Mouse (Mus musculus): ENCODE measurements around the gene Gm47841. TPM values are rescaled to one million over a fixed set of nuclear protein-coding genes. Genes with fewer than 3 reads are reported as not detected.

The Gm47841 gene
- polyA plus RNA-seq, 1 experiment from 2014 or later = not detected

GRCm38 (mm10) chr15:101072736-101073135, 25.5 kb upstream of the Gm47841 start:
- no peak overlapping the region for H3K27ac ChIP-seq (replicated peaks)
- no peak for ATAC-seq (ENCODE audit: insufficient read depth)
- peaks cover 39% of the 10 kb centered on the region for H3K4me1 ChIP-seq (replicated peaks)
- H3K4me2 ChIP-seq = no peak overlapping the region
- 36% methylated on average over 2 of the region's 2 CpGs for WGBS (ENCODE audit: insufficient replicate concordance)
- H3K27me3 ChIP-seq = peaks cover 31% of the 10 kb centered on the region
- no peaks in the 10 kb centered on the region for H3K9me3 ChIP-seq (replicated peaks)
- H3K4me3 ChIP-seq (replicated peaks) = no peak overlapping the region
- no peak overlapping the region for H3K9ac ChIP-seq
- no peaks in the 10 kb centered on the region for H3K36me3 ChIP-seq (replicated peaks)

GRCm38 (mm10) chr15:101070762-101071161, 23.6 kb upstream of the Gm47841 start:
- H3K27ac ChIP-seq (replicated peaks) = no peak overlapping the region
- no peaks in the 10 kb centered on the region for H3K36me3 ChIP-seq (replicated peaks)
- H3K9me3 ChIP-seq (replicated peaks) = no peaks in the 10 kb centered on the region
- no peak overlapping the region for H3K9ac ChIP-seq
- peaks cover 12% of the 10 kb centered on the region for H3K27me3 ChIP-seq
- WGBS (ENCODE audit: insufficient replicate concordance) = 48% methylated on average over 5 of the region's 5 CpGs
- no peak for ATAC-seq (ENCODE audit: insufficient read depth)
- no peak overlapping the region for H3K4me2 ChIP-seq
- peaks cover 37% of the 10 kb centered on the region for H3K4me1 ChIP-seq (replicated peaks)
- H3K4me3 ChIP-seq (replicated peaks) = no peak overlapping the region

- peaks cover 1% of the 10 kb centered on the region; the same call in 1 of the 2 replicates for H3K27me3 ChIP-seq
- no peaks in the 10 kb centered on the region for H3K36me3 ChIP-seq (replicated peaks)
- H3K4me3 ChIP-seq (replicated peaks) = no peak overlapping the region
- 47% methylated on average over 9 of the region's 9 CpGs for WGBS (ENCODE audit: insufficient replicate concordance)
- ATAC-seq (ENCODE audit: insufficient read depth) = no peak
- no peak overlapping the region for H3K9ac ChIP-seq
- H3K4me1 ChIP-seq (replicated peaks) = peaks cover 37% of the 10 kb centered on the region
- no peaks in the 10 kb centered on the region for H3K9me3 ChIP-seq (replicated peaks)
- no peak overlapping the region for H3K27ac ChIP-seq (replicated peaks)
- H3K4me2 ChIP-seq = no peak overlapping the region
Observed at GRCm38 (mm10) chr15:101069641-101070190, 22.5 kb upstream of the Gm47841 start.

GRCm38 (mm10) chr15:101068671-101069070, 21.5 kb upstream of the Gm47841 start:
- Histone ChIP-seq H3K4me2 (no peak overlapping the region), H3K27ac (replicated peaks) (no peak overlapping the region), H3K27me3 (no peaks in the 10 kb centered on the region; the same call in 1 of the 2 replicates), H3K36me3 (replicated peaks) (no peaks in the 10 kb centered on the region), H3K9ac (no peak overlapping the region), H3K9me3 (replicated peaks) (no peaks in the 10 kb centered on the region), H3K4me3 (replicated peaks) (no peak overlapping the region), H3K4me1 (replicated peaks) (peaks cover 35% of the 10 kb centered on the region)
- no peak for ATAC-seq (ENCODE audit: insufficient read depth)
- 53% methylated on average over 4 of the region's 4 CpGs for WGBS (ENCODE audit: insufficient replicate concordance)

GRCm38 (mm10) chr15:101068029-101068428, 20.8 kb upstream of the Gm47841 start:
- Histone ChIP-seq H3K4me1 (replicated peaks) (peaks cover 30% of the 10 kb centered on the region), H3K27ac (replicated peaks) (no peak overlapping the region), H3K4me3 (replicated peaks) (no peak overlapping the region), H3K36me3 (replicated peaks) (no peaks in the 10 kb centered on the region), H3K9me3 (replicated peaks) (no peaks in the 10 kb centered on the region), H3K9ac (no peak overlapping the region), H3K4me2 (no peak overlapping the region), H3K27me3 (no peaks in the 10 kb centered on the region)
- ATAC-seq (ENCODE audit: insufficient read depth) = no peak
- 44% methylated on average over 3 of the region's 3 CpGs for WGBS (ENCODE audit: insufficient replicate concordance)

- no peaks in the 10 kb centered on the region for H3K27me3 ChIP-seq
- H3K4me2 ChIP-seq = no peak overlapping the region
- no peak overlapping the region for H3K9ac ChIP-seq
- no peaks in the 10 kb centered on the region for H3K9me3 ChIP-seq (replicated peaks)
- WGBS (ENCODE audit: insufficient replicate concordance) = 48% methylated on average over 7 of the region's 9 CpGs
- ATAC-seq (ENCODE audit: insufficient read depth) = no peak
- H3K4me3 ChIP-seq (replicated peaks) = no peak overlapping the region
- peaks cover 27% of the 10 kb centered on the region for H3K4me1 ChIP-seq (replicated peaks)
- no peak overlapping the region for H3K27ac ChIP-seq (replicated peaks)
- no peaks in the 10 kb centered on the region for H3K36me3 ChIP-seq (replicated peaks)
Observed at GRCm38 (mm10) chr15:101066920-101067696, 19.9 kb upstream of the Gm47841 start.

- H3K9ac ChIP-seq = no peak overlapping the region
- WGBS (ENCODE audit: insufficient replicate concordance) = 43% methylated on average over 6 of the region's 6 CpGs
Observed at GRCm38 (mm10) chr15:101066364-101066847, 19.2 kb upstream of the Gm47841 start.

GRCm38 (mm10) chr15:101065069-101065468, 17.9 kb upstream of the Gm47841 start:
- Histone ChIP-seq H3K9me3 (replicated peaks) (no peaks in the 10 kb centered on the region), H3K4me1 (replicated peaks) (peaks cover 16% of the 10 kb centered on the region), H3K27ac (replicated peaks) (no peak overlapping the region), H3K27me3 (no peaks in the 10 kb centered on the region), H3K36me3 (replicated peaks) (no peaks in the 10 kb centered on the region), H3K4me3 (replicated peaks) (no peak overlapping the region), H3K9ac (no peak overlapping the region), H3K4me2 (no peak overlapping the region)
- ATAC-seq (ENCODE audit: insufficient read depth) = no peak
- WGBS (ENCODE audit: insufficient replicate concordance) = 56% methylated on average over 6 of the region's 6 CpGs

More at GRCm38 (mm10) chr15:101066364-101066847, 19.2 kb upstream of the Gm47841 start:
- H3K4me3 ChIP-seq (replicated peaks) = no peak overlapping the region
- no peaks in the 10 kb centered on the region for H3K27me3 ChIP-seq
- no peak overlapping the region for H3K27ac ChIP-seq (replicated peaks)
- no peak for ATAC-seq (ENCODE audit: insufficient read depth)
- peaks cover 27% of the 10 kb centered on the region for H3K4me1 ChIP-seq (replicated peaks)
- H3K36me3 ChIP-seq (replicated peaks) = no peaks in the 10 kb centered on the region
- no peaks in the 10 kb centered on the region for H3K9me3 ChIP-seq (replicated peaks)
- no peak overlapping the region for H3K4me2 ChIP-seq

- H3K4me2 ChIP-seq = no peak overlapping the region
- H3K36me3 ChIP-seq (replicated peaks) = no peaks in the 10 kb centered on the region
- no peaks in the 10 kb centered on the region for H3K9me3 ChIP-seq (replicated peaks)
- 63% methylated on average over 11 of the region's 11 CpGs for WGBS (ENCODE audit: insufficient replicate concordance)
- peaks cover 19% of the 10 kb centered on the region for H3K27me3 ChIP-seq
- H3K9ac ChIP-seq = no peak overlapping the region
- H3K27ac ChIP-seq (replicated peaks) = no peak overlapping the region
- no peak overlapping the region for H3K4me3 ChIP-seq (replicated peaks)
- H3K4me1 ChIP-seq (replicated peaks) = no peaks in the 10 kb centered on the region
- no peak for ATAC-seq (ENCODE audit: insufficient read depth)
Observed at GRCm38 (mm10) chr15:101060280-101060852, 13.2 kb upstream of the Gm47841 start.

GRCm38 (mm10) chr15:101059570-101060279, 12.5 kb upstream of the Gm47841 start:
- Histone ChIP-seq H3K4me3 (replicated peaks) (no peak overlapping the region), H3K27me3 (peaks cover 25% of the 10 kb centered on the region), H3K9ac (no peak overlapping the region), H3K27ac (replicated peaks) (no peak overlapping the region), H3K4me1 (replicated peaks) (no peaks in the 10 kb centered on the region), H3K36me3 (replicated peaks) (no peaks in the 10 kb centered on the region), H3K4me2 (no peak overlapping the region), H3K9me3 (replicated peaks) (no peaks in the 10 kb centered on the region)
- ATAC-seq (ENCODE audit: insufficient read depth) = no peak
- 48% methylated on average over 9 of the region's 9 CpGs for WGBS (ENCODE audit: insufficient replicate concordance)

GRCm38 (mm10) chr15:101056225-101056624, 9.0 kb upstream of the Gm47841 start:
- Histone ChIP-seq H3K4me1 (replicated peaks) (0 out of 2 replicates have a peak, but pooled peaks cover 9% of the 10 kb centered on the region), H3K4me3 (replicated peaks) (no peak overlapping the region), H3K36me3 (replicated peaks) (no peaks in the 10 kb centered on the region), H3K4me2 (no peak overlapping the region), H3K27me3 (peaks cover 60% of the 10 kb centered on the region), H3K9me3 (replicated peaks) (no peaks in the 10 kb centered on the region), H3K9ac (no peak overlapping the region), H3K27ac (replicated peaks) (no peak overlapping the region)
- no peak for ATAC-seq (ENCODE audit: insufficient read depth)
- WGBS (ENCODE audit: insufficient replicate concordance) = 34% methylated on average over 10 of the region's 10 CpGs
